Mouse (Mus musculus): ENCODE results near the gene Spint2. TPM values are rescaled to one million over a fixed set of nuclear protein-coding genes. Genes with fewer than 3 reads are reported as not detected.
"Not testable (repeated sequence)": the region's sequence is repeated elsewhere in the genome, so short reads cannot be mapped to it uniquely, and the experiment has no call there.

Spint2 gene
- polyA plus RNA-seq, 1 experiment from 2014 or later: 79.3 TPM

GRCm38 (mm10) chr7:29224756-29225394 is 56.8 kb downstream of the Spint2 start:
- Histone ChIP-seq H3K4me3 (peak overlapping the region; percentile 51), H3K36me3 (replicated peaks) (no peaks in the 10 kb centered on the region), H3K4me1 (peaks cover 16% of the 10 kb centered on the region), H3K9me3 (peaks cover 10% of the 10 kb centered on the region), H3K27me3 (replicated peaks; ENCODE audit: low read depth, poor library complexity, severe bottlenecking) (peaks cover 9% of the 10 kb centered on the region), H3K27ac (replicated peaks) (peak overlapping the region; percentile 80)
- WGBS: 9% methylated on average over 16 of the region's 16 CpGs
- DNase-seq (ENCODE audit: low spot score): peak; percentile 76

- WGBS: 42% methylated on average over 15 of the region's 15 CpGs
- peaks cover 11% of the 10 kb centered on the region for H3K9me3 ChIP-seq
- H3K27me3 ChIP-seq (replicated peaks; ENCODE audit: low read depth, poor library complexity, severe bottlenecking): peaks cover 26% of the 10 kb centered on the region
- H3K27ac ChIP-seq (replicated peaks): no peak overlapping the region
- no peaks in the 10 kb centered on the region for H3K36me3 ChIP-seq (replicated peaks)
- peaks cover 25% of the 10 kb centered on the region for H3K4me1 ChIP-seq
- H3K4me3 ChIP-seq: no peak overlapping the region
- peak; percentile 30 for DNase-seq (ENCODE audit: low spot score)
These were observed 66.9 kb downstream of the Spint2 start for GRCm38 (mm10) chr7:29214846-29215245.

- Histone ChIP-seq H3K27me3 (replicated peaks; ENCODE audit: low read depth, poor library complexity, severe bottlenecking) (peaks cover 26% of the 10 kb centered on the region), H3K4me1 (peaks cover 25% of the 10 kb centered on the region), H3K36me3 (replicated peaks) (no peaks in the 10 kb centered on the region), H3K9me3 (peaks cover 5% of the 10 kb centered on the region), H3K4me3 (peak overlapping the region; percentile 48), H3K27ac (replicated peaks) (no peak overlapping the region)
- 75% methylated on average over 2 of the region's 2 CpGs for WGBS
- no peak for DNase-seq (ENCODE audit: low spot score)
These were observed 67.5 kb downstream of the Spint2 start for GRCm38 (mm10) chr7:29214236-29214635.

GRCm38 (mm10) chr7:29213675-29214082 is 68.0 kb downstream of the Spint2 start, which contains the start of gene Catsperg1:
Catsperg1 (minus strand) TSS chr7:29214035.
- Histone ChIP-seq H3K27ac (replicated peaks) (peak within 1 kb of the TSS; percentile 40; the same call in 1 of the 2 replicates), H3K4me3 (peak within 1 kb of the TSS; percentile 48), H3K27me3 (replicated peaks; ENCODE audit: low read depth, poor library complexity, severe bottlenecking) (peaks cover 26% of the 10 kb centered on the region), H3K9me3 (peaks cover 4% of the 10 kb centered on the region; the same call in 1 of the 2 replicates), H3K36me3 (replicated peaks) (no peaks in the 10 kb centered on the region), H3K4me1 (peaks cover 25% of the 10 kb centered on the region)
- DNase-seq (ENCODE audit: low spot score): peak; percentile 84
- 2% methylated on average over 20 of the region's 20 CpGs for whole genome bisulfite sequencing

GRCm38 (mm10) chr7:29212775-29213560 is 68.7 kb downstream of the Spint2 start:
- peak; percentile 11 for DNase-seq (ENCODE audit: low spot score)
- not testable (repeated sequence) for H3K27ac ChIP-seq (replicated peaks); H3K36me3 ChIP-seq (replicated peaks); H3K9me3 ChIP-seq
- H3K4me1 ChIP-seq: peaks cover 25% of the 10 kb centered on the region
- H3K27me3 ChIP-seq (replicated peaks; ENCODE audit: low read depth, poor library complexity, severe bottlenecking): peaks cover 26% of the 10 kb centered on the region
- peak overlapping the region; percentile 48 for H3K4me3 ChIP-seq
- WGBS: 11% methylated on average over 40 of the region's 40 CpGs

GRCm38 (mm10) chr7:29212199-29212765 is 69.4 kb downstream of the Spint2 start:
- peak; percentile 43 for DNase-seq (ENCODE audit: low spot score)
- peak overlapping the region; percentile 54 for H3K4me3 ChIP-seq
- H3K27ac ChIP-seq (replicated peaks): peak overlapping the region; percentile 48; the same call in 1 of the 2 replicates
- 13% methylated on average over 26 of the region's 26 CpGs for WGBS
- H3K4me1 ChIP-seq: peaks cover 25% of the 10 kb centered on the region
- peaks cover under 1% of the 10 kb centered on the region; the same call in 1 of the 2 replicates for H3K9me3 ChIP-seq
- H3K27me3 ChIP-seq (replicated peaks; ENCODE audit: low read depth, poor library complexity, severe bottlenecking): peaks cover 26% of the 10 kb centered on the region
- no peaks in the 10 kb centered on the region for H3K36me3 ChIP-seq (replicated peaks)

GRCm38 (mm10) chr7:29211415-29212198 is 70.1 kb downstream of the Spint2 start:
- Histone ChIP-seq H3K4me1 (peaks cover 25% of the 10 kb centered on the region), H3K9me3 (no peaks in the 10 kb centered on the region), H3K4me3 (peak overlapping the region; percentile 54), H3K27me3 (replicated peaks; ENCODE audit: low read depth, poor library complexity, severe bottlenecking) (peaks cover 26% of the 10 kb centered on the region), H3K36me3 (replicated peaks) (no peaks in the 10 kb centered on the region), H3K27ac (replicated peaks) (peak overlapping the region; percentile 48)
- WGBS: 5% methylated on average over 34 of the region's 34 CpGs
- DNase-seq (ENCODE audit: low spot score): peak; percentile 83

GRCm38 (mm10) chr7:29211013-29211412 is 70.7 kb downstream of the Spint2 start:
- Histone ChIP-seq H3K27me3 (replicated peaks; ENCODE audit: low read depth, poor library complexity, severe bottlenecking) (peaks cover 26% of the 10 kb centered on the region), H3K4me1 (peaks cover 25% of the 10 kb centered on the region), H3K4me3 (peak overlapping the region; percentile 54)
- peak; percentile 18 for DNase-seq (ENCODE audit: low spot score)
- H3K36me3 ChIP-seq (replicated peaks); H3K9me3 ChIP-seq; H3K27ac ChIP-seq (replicated peaks): not testable (repeated sequence)
- 25% methylated on average over 15 of the region's 15 CpGs for WGBS

Other genes starting within 250 kb of the Spint2 start
- gene Ryr1, start 156.7 kb downstream of the Spint2 start, polyA plus RNA-seq (2016; fragmentation: Nextera tagmentation; extraction: Ambion mirVana): 1.8 TPM in 2 replicates
- 0.66 and 0.73 TPM in 2 replicates for gene Rasgrp4, start 147.1 kb downstream of the Spint2 start, polyA plus RNA-seq (2016; fragmentation: Nextera tagmentation; extraction: Ambion mirVana)
- 10.8 and 12.3 TPM in 2 replicates for gene Fam98c, start 125.7 kb downstream of the Spint2 start, polyA plus RNA-seq (2016; fragmentation: Nextera tagmentation; extraction: Ambion mirVana)
- 0.48 and 0.55 TPM in 2 replicates for gene Ggn, start 111.7 kb downstream of the Spint2 start, polyA plus RNA-seq (2016; fragmentation: Nextera tagmentation; extraction: Ambion mirVana)
- gene Spred3, start 111.5 kb downstream of the Spint2 start, polyA plus RNA-seq (2016; fragmentation: Nextera tagmentation; extraction: Ambion mirVana): 3.3 and 4.1 TPM in 2 replicates
- gene Psmd8, start 101.2 kb downstream of the Spint2 start, polyA plus RNA-seq (2016; fragmentation: Nextera tagmentation; extraction: Ambion mirVana): 303 and 307 TPM in 2 replicates
- gene Catsperg1, start 67.9 kb downstream of the Spint2 start, polyA plus RNA-seq (2016; fragmentation: Nextera tagmentation; extraction: Ambion mirVana): 0.10 and 0.24 TPM in 2 replicates
- 0.74 and 1.1 TPM in 2 replicates for gene Kcnk6, start 49.4 kb downstream of the Spint2 start, polyA plus RNA-seq (2016; fragmentation: Nextera tagmentation; extraction: Ambion mirVana)
- gene Yif1b, start 43.6 kb downstream of the Spint2 start, polyA plus RNA-seq (2016; fragmentation: Nextera tagmentation; extraction: Ambion mirVana): 100 and 102 TPM in 2 replicates
- gene 2200002D01Rik, start 33.4 kb downstream of the Spint2 start, polyA plus RNA-seq (2016; fragmentation: Nextera tagmentation; extraction: Ambion mirVana): 4.4 and 4.6 TPM in 2 replicates
- 29.7 and 30.5 TPM in 2 replicates for gene Ppp1r14a, start 7.4 kb upstream of the Spint2 start, polyA plus RNA-seq (2016; fragmentation: Nextera tagmentation; extraction: Ambion mirVana)
- 24.8 and 28.9 TPM in 2 replicates for gene Dpf1, start 22.0 kb upstream of the Spint2 start, polyA plus RNA-seq (2016; fragmentation: Nextera tagmentation; extraction: Ambion mirVana)
- gene Sipa1l3, start 236.7 kb upstream of the Spint2 start, polyA plus RNA-seq (2016; fragmentation: Nextera tagmentation; extraction: Ambion mirVana): 9.2 and 10.5 TPM in 2 replicates

All from embryonic facial prominence, embryonic 10.5 days (tissue).